Mouse (Mus musculus): Measurements from ENCODE around the gene 4930563M21Rik. TPM values are rescaled to one million over a fixed set of nuclear protein-coding genes. Genes with fewer than 3 reads are reported as not detected.

Gene 4930563M21Rik
- total RNA-seq, 2 experiments from 2014 or later, result not detected

Other genes starting within 250 kb of the 4930563M21Rik start
- gene Scaper, start 72.4 kb downstream of the 4930563M21Rik start, total RNA-seq (2021), result 1 to 10 TPM; 8.1 to 9.7 TPM
- gene Rcn2, start 31.3 kb upstream of the 4930563M21Rik start, total RNA-seq (2021), result 10 to 100 TPM; 19.6 to 21.4 TPM
- gene Pstpip1, start 79.4 kb upstream of the 4930563M21Rik start, total RNA-seq (2021), result under 1 TPM; 0.52 to 0.71 TPM
- 100 to 1,000 TPM; 112 to 113 TPM for gene Tspan3, start 154.9 kb upstream of the 4930563M21Rik start, total RNA-seq (2021)